Mouse (Mus musculus) brain, adult 10 weeks (tissue): Measurements from ENCODE around the gene Copg1. TPM values are rescaled to one million over a fixed set of nuclear protein-coding genes. Genes with fewer than 3 reads are reported as not detected.

ENCODE experiments used
- polyA plus RNA-seq: library from polyadenylated mRNA; stranded (reverse); fragments of 350-450 nt; fragmentation: Illumina TruSeq; extraction: RNeasy Lipid Tissue Mini Kit (QIAGEN cat#74804); gene quantifications from one replicate; pipeline ENCODE4 v1.2.3, GENCODE M21; 2015; ENCODE audit warnings: low read depth, low replicate concordance

Copg1 gene
- polyA plus RNA-seq: 223 TPM

DNA sequence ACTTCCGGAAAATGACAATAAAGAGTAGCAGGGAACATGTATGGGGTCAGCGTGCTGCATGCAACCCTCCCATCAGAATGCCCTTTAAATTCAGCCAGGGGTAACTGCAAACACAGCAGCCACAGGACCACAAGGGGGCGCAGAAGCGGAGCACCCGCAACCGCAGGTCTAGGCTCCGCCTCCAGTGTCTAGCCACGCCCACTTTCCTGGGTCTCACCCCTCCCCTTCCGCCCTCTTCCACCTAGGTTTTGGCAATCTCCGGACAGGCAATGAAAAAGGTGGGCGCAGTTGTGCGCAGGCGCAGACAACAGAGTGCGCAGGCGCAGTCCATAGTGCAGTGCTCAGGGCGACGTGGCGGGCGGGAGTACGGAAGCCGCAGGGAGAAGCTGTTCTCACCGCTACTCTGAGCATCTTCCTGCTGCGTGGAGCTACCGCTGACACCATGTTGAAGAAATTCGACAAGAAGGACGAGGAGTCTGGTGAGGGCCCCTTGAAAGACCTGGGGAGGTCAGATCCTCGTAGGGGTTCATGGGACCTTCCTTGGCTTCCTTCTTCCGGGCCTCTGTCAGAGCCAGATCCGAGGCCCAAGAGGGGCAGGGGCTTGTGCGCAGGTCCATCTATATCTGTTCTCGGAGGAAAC lies at the start of gene Copg1:
Copg1 (plus strand) TSS at position 221 of the 640 bp plus-strand sequence.

GRCm38 (mm10) chr6:87838551-87839197 lies 48.9 kb upstream of the Copg1 start, which contains the start of gene Isy1:
Gene Isy1 (minus strand): TSS chr6:87838798.

DNA sequence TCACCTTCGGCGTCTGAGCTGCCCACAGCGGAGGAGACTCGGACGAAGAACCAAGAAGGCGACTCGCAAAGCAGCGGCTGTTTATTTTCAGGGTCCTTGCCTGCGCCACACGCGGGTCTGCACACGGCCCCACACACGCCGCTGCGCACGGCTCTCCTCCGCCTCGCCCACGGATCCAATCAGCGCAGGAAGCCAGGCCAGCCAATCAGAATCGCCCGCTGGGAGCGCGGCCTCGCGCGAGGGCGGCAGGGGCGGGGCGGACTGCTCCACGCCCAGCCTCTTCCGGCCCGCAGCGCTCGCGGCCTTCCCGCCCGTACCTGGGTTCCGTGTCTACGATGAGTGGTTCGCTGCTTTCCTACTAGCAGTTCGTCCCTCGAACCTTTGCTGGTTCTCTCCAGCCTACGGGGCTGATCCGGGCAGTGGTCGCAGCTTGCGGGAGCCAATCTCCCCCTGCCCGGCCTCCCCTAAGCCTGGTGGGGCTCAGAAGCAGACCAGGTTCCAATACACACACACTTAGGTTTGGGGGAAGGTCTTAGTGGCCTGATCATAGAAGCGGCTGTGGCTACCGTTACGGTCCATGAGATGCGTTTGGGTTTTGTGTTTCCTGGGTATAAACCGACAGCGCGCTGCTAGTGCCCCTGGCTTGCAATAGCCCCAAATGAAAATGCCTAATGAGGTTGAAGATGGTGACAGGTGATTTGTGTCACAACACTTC lies 36.6 kb upstream of the Copg1 start, which contains the start of gene Cnbp:
Cnbp (minus strand) TSS at position 207 of the 715 bp plus-strand sequence.

GRCm38 (mm10) chr6:87913661-87914325 lies 26.2 kb downstream of the Copg1 start, which contains the start of gene Hmces:
Gene Hmces (plus strand): TSS chr6:87913935.

Other genes starting within 250 kb of the Copg1 start
- 5.9 TPM for gene Aplf, start 215.6 kb upstream of the Copg1 start, polyA plus RNA-seq
- 4.3 TPM for gene Efcc1, start 156.9 kb upstream of the Copg1 start, polyA plus RNA-seq
- gene Gp9, start 109.7 kb upstream of the Copg1 start, polyA plus RNA-seq: 0.58 TPM
- 9.8 TPM for gene Rab43, start 75.7 kb upstream of the Copg1 start, polyA plus RNA-seq
- 1.8 TPM for gene Gm45140, start 52.0 kb upstream of the Copg1 start, polyA plus RNA-seq
- 28.0 TPM for gene Isy1, start 49.0 kb upstream of the Copg1 start, polyA plus RNA-seq
- gene Cnbp, start 36.7 kb upstream of the Copg1 start, polyA plus RNA-seq: 436 TPM
- gene Hmces, start 26.1 kb downstream of the Copg1 start, polyA plus RNA-seq: 27.1 TPM
- gene H1fx, start 93.8 kb downstream of the Copg1 start, polyA plus RNA-seq: 20.5 TPM
- gene Rab7, start 157.5 kb downstream of the Copg1 start, polyA plus RNA-seq: 426 TPM
- 141 TPM for gene Rpn1, start 196.7 kb downstream of the Copg1 start, polyA plus RNA-seq